Mouse (Mus musculus) olfactory bulb, adult 2 months (tissue): ENCODE measurements around the gene Nrxn3. TPM values are rescaled to one million over a fixed set of nuclear protein-coding genes. Genes with fewer than 3 reads are reported as not detected.

Experiments used
- H3K27ac ChIP-seq: fragments of 200-500 bp; 2 replicates; pipeline ENCODE4 v1.5.1; 2012; ENCODE audit warnings: low read depth, low read length; ENCODE audit not compliant: insufficient read depth
- H3K4me1 ChIP-seq: fragments of 200-500 bp; 2 replicates; pipeline ENCODE4 v1.6.1; 2012; ENCODE audit warnings: low read length; ENCODE audit not compliant: control insufficient read depth, insufficient read depth
- H3K4me3 ChIP-seq: fragments of 200-500 bp; 2 replicates; pipeline ENCODE4 v1.5.1; 2012; ENCODE audit warnings: mild to moderate bottlenecking, low read depth, low read length, moderate library complexity; ENCODE audit not compliant: insufficient read depth
- CTCF ChIP-seq: fragments of 200-500 bp; IDR thresholded peaks from 2 replicates; pipeline ENCODE4 v1.5.1; 2012; ENCODE audit warnings: low read depth, mild to moderate bottlenecking, low read length, moderate library complexity; ENCODE audit not compliant: insufficient read depth
- POLR2A ChIP-seq: fragments of 200-500 bp; IDR thresholded peaks from 2 replicates; pipeline ENCODE4 v1.6.1; 2012; ENCODE audit warnings: mild to moderate bottlenecking, low read depth, low read length, moderate library complexity; ENCODE audit not compliant: insufficient read depth
- WGBS: fragments of 180-500 bp; shearing (Covaris S2); methylation state at CpG from one replicate; pipeline ENCODE4 v1.1.7; 2018; 5-methylcytosine and 5-hydroxymethylcytosine counted together
- polyA plus RNA-seq: library from polyadenylated mRNA; stranded (reverse); fragments of >200 nt; gene quantifications from 2 replicates; pipeline ENCODE4 v1.2.4, GENCODE M21; 2012; ENCODE audit warnings: low replicate concordance; ENCODE audit not compliant: missing spikeins, insufficient read depth, insufficient read length

Gene Nrxn3
- polyA plus RNA-seq, 1 experiment = not detected

DNA sequence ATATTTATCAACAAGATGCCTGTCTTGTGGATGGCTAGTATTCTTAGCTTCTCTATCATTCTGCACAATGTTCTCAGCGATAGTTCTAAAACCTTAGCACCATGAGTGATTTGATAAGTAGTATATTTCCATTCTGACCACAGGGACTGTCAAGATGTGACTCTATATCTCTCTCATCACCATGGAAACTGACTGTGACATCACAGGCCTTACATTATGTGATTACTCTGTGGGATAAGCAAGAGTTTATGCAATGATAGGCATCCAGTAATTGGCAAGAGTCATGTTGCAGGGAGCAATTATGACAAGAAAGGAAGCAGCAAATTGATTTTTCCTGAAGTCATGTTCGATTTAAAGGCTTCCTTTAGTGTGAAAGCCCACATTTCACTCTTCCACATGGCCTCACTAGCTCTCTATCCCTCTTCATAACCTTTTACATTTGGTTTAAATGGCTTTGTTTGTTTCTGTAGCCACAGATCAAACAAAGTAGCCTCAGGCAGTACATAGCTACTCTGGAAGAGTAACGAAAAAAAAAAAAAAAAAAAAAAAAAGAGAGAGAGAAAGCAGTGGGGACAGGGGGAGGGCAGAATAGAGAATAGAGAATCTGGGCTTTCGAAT is 532.7 kb downstream of the Nrxn3 start:
- 34% methylated on average over 4 of the region's 4 CpGs for WGBS
- TF ChIP-seq CTCF (no peak), POLR2A (no peak)

GRCm38 (mm10) chr12:89258879-89259278 is 536.2 kb downstream of the Nrxn3 start:
- no peak overlapping the region for H3K4me3 ChIP-seq
- no peak overlapping the region for H3K27ac ChIP-seq
- no peak for TF ChIP-seq CTCF
- H3K4me1 ChIP-seq = peaks cover 10% of the 10 kb centered on the region
- WGBS = 48% methylated on average over 3 of the region's 3 CpGs

More for the DNA sequence above, 532.7 kb downstream of the Nrxn3 start:
- Histone ChIP-seq H3K4me1 (peaks cover 7% of the 10 kb centered on the region), H3K4me3 (no peak overlapping the region), H3K27ac (no peak overlapping the region)

GRCm38 (mm10) chr12:89260076-89260475 is 537.4 kb downstream of the Nrxn3 start:
- no peak overlapping the region for H3K4me3 ChIP-seq
- WGBS = 89% methylated on average over 24 of the region's 24 CpGs
- H3K4me1 ChIP-seq = peaks cover 10% of the 10 kb centered on the region
- H3K27ac ChIP-seq = no peak overlapping the region
- TF ChIP-seq CTCF = no peak
- no peak for TF ChIP-seq POLR2A

DNA sequence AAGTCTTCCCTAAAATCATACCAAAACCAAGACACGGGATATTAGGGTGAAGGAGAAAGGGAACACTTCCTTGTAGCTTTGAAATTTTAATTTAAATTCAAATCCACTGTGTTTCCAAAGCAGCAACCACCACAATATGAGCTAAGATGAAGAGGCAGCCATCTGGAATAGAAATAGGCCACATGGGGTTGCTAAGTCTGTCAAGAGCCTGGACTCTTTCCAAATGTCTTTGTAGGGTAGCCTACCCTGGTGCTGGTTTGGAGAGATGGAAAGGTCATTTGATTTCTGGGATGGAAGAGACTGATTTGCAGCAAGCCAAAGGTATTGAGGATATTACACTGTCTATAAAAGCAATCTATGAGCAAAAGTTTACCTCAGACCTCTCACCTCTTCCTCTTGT is 539.6 kb downstream of the Nrxn3 start:
- 20% methylated on average over 1 of the region's 1 CpGs for WGBS
- Histone ChIP-seq H3K27ac (no peak overlapping the region), H3K4me1 (peaks cover 10% of the 10 kb centered on the region), H3K4me3 (no peak overlapping the region)
- TF ChIP-seq POLR2A = no peak
- no peak for TF ChIP-seq CTCF

DNA sequence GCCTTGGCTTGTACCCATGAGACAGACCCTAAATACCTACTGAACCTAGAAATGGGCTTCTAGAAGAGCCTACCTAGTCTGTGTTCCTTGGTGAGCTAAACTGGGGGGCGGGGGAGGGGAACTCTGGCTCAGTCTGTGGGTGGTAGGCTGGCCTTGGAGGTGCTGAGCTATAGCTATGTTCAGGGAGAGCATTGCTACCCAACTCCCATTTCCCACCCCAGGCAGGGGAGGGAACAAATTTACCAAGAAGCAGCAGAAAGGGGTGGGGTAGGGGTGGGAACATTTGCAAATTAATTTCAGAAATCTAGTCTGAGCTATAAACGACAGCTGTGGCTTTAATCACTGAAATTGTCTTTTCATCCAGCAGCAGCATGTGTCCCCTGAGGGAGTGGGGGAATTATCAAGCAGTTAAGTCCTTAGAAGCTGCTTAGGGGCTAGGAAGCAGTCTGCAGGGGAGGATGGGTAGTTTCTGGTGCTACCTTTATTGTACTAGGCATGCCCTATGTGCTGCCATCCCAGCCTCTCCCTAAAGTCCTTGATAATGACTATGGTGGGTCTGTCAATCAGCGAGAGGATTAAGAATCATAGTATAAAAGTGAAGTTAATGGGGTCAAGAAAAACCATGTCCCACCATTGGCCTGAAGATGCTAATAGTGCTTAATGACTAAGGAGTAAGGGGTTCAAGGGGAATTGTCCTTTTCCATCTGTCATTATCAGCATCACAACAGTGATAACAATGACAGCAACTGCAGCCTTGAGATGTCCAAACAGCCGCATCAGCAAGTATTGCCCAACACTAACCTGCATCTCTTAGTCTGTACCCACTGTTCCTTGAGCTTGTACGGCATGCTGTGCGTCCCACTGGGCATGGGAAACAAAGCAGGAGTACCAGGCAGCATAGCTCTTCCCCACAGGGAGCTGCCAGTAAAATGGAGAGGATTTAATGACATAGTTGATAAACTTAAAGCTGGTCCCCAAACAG is 560.0 kb downstream of the Nrxn3 start:
- no peak overlapping the region for H3K4me3 ChIP-seq
- 72% methylated on average over 6 of the region's 6 CpGs for WGBS
- H3K27ac ChIP-seq = no peak overlapping the region
- 0 out of 2 replicates have a peak, but pooled peaks cover 2% of the 10 kb centered on the region for H3K4me1 ChIP-seq
- TF ChIP-seq POLR2A (no peak), CTCF (no peak)

GRCm38 (mm10) chr12:89284412-89284811 is 561.7 kb downstream of the Nrxn3 start:
- 92% methylated on average over 3 of the region's 3 CpGs for WGBS
- no peak overlapping the region for H3K4me3 ChIP-seq

DNA sequence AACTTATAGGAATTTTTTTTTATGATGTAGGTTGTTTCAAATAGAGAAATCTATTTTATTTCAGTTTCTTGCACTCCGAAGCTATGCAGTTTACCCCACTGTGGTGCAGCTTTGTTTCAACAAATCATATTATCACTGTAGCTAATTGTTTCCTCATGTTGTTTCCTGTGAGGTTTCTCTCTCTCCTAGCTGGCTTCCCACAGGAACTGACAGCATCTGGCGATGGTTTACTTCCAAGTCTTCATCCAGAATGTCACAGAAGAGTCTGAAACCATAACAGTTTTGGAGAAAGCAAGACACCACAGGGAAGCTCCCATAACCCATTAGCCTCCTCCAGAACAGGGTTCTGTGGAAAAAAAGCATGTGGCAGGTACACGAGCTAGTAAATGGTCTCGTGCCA is 564.4 kb downstream of the Nrxn3 start:
- no peak overlapping the region for H3K4me3 ChIP-seq
- 0 out of 2 replicates have a peak, but pooled peaks cover 2% of the 10 kb centered on the region for H3K4me1 ChIP-seq
- H3K27ac ChIP-seq = no peak overlapping the region
- TF ChIP-seq CTCF = no peak
- TF ChIP-seq POLR2A = no peak
- 48% methylated on average over 4 of the region's 4 CpGs for WGBS

More at GRCm38 (mm10) chr12:89284412-89284811, 561.7 kb downstream of the Nrxn3 start:
- H3K27ac ChIP-seq = no peak overlapping the region
- 0 out of 2 replicates have a peak, but pooled peaks cover 2% of the 10 kb centered on the region for H3K4me1 ChIP-seq
- TF ChIP-seq CTCF (no peak), POLR2A (no peak)

GRCm38 (mm10) chr12:89289589-89290274 is 567.1 kb downstream of the Nrxn3 start:
- H3K27ac ChIP-seq = no peak overlapping the region
- 62% methylated on average over 4 of the region's 4 CpGs for WGBS
- TF ChIP-seq CTCF (no peak), POLR2A (no peak)
- no peak overlapping the region for H3K4me3 ChIP-seq
- H3K4me1 ChIP-seq = no peaks in the 10 kb centered on the region
